Mouse (Mus musculus) erythroblast, embryonic 14.5 days (primary cell): Measurements from ENCODE around the gene Panx2.

Source experiments
- GATA1 ChIP-seq: IDR thresholded peaks from 2 replicates; pipeline ENCODE4 v1.6.1; 2012; ENCODE audit warnings: low read length, inconsistent platforms, mixed read lengths
- TAL1 ChIP-seq: IDR thresholded peaks from 3 replicates; pipeline ENCODE4 v1.6.1; 2012; ENCODE audit warnings: low read length, inconsistent platforms, mixed read lengths

DNA sequence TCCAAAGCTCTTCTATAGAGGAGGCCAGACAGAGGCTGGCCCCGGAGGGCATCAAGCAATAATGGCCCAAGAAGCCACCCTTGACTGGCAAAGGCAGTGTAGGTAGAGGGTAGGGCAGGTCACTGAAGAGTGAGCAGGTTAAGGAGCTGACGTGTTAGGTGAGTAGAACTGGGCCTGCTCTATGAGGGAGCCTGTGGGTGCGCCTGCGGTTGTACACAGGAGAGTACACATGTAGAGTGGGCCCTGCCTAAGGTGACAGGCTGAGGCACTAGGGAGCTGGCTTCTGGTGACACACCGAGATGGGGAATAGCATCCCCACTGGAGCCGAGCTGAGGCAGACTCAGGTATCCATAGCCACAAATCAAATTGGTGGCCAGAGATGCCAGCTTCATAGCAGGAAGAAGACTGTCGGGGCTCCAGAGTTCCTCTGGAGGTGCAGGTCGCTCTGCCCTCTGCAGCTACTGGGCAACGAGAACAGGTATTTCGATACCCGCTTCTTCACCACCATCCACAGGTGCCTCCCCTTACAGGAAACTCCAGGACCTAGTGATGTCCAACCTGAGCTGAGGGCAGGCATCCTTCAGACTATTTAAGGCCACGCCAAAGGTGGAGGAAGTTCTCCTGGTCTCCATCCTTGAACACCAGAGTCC is 1.4 kb downstream of the Panx2 start:
- no peak for TF ChIP-seq GATA1
- no peak for TF ChIP-seq TAL1
